Mouse (Mus musculus) lung, postnatal 0 days (tissue): ENCODE measurements around the gene Zfp827.

Experiments
- CTCF ChIP-seq: IDR thresholded peaks from 2 replicates; pipeline ENCODE4 v1.5.1; 2016; ENCODE audit warnings: antibody characterized with exemption, mild to moderate bottlenecking
- EP300 ChIP-seq: IDR thresholded peaks from 2 replicates; pipeline ENCODE4 v1.6.1; 2016; ENCODE audit warnings: antibody characterized with exemption, mild to moderate bottlenecking, control low read depth

GRCm38 (mm10) chr8:79027977-79028487 is at the start of gene Zfp827:
- no peak for TF ChIP-seq CTCF
- TF ChIP-seq EP300 = no peak
